Mouse (Mus musculus): ENCODE measurements around the gene Amh.

- TF ChIP-seq CTCF (IDR thresholded peaks at IDR 0.05; ENCODE audit: extremely low read depth, insufficient read depth, insufficient read length, insufficient replicate concordance): no peak
- no peak for TF ChIP-seq POLR2A (IDR thresholded peaks at IDR 0.05; ENCODE audit: low read depth, low read length)
These were observed 30.1 kb upstream of the Amh start for GRCm38 (mm10) chr10:80774981-80775380.

Measured in spleen, adult 2 months (tissue).